Mouse (Mus musculus) embryonic fibroblast, embryonic 13.5 days (primary cell): ENCODE measurements around the gene Acnat1.
"Not testable (repeated sequence)": the region's sequence is repeated elsewhere in the genome, so short reads cannot be mapped to it uniquely, and the experiment has no call there.

Experiments used
- CTCF ChIP-seq: IDR thresholded peaks from 2 replicates; pipeline ENCODE4 v1.5.1; 2011; ENCODE audit warnings: mild to moderate bottlenecking, control low read depth, low read length, moderate library complexity, borderline replicate concordance; ENCODE audit not compliant: insufficient read depth
- POLR2A ChIP-seq: IDR thresholded peaks from 2 replicates; pipeline ENCODE4 v1.6.1; 2011; ENCODE audit warnings: low read depth, mild to moderate bottlenecking, control low read depth, low read length, moderate library complexity

DNA sequence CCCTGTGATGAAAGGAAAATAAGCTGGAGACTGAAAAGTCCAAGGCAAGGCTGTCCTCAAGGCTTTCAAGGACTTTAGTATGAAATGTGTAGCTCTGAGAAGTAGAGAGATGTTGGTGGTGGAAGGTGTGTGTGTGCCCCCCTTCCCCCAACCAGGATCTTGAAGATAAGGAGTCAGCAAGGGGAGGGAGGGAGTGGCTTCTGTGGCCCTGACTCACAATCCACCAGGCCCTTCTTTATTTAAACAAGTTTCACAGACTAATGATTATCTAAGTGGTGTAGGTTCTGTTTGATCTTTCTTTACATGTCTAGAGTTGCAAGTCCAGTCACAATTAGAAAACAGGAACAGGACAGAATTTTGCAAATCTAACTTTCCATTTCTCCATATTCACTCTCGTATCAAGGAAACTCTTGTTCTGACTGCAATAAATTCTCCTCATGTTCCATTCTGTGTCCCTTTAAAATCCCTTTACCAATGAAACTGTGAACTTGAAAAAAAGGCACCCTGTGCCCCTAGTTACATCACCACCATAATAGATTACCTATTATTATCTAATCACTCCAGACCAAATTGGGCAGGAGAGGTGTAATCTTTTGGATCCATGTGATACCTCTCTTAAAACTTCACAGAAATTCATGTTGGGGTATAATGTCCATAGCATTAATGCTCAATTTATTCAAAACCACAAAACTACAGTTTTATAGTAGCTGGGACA is 22.4 kb downstream of the Acnat1 start:
- not testable (repeated sequence) for TF ChIP-seq CTCF, POLR2A
